Mouse (Mus musculus) cortical plate, adult 2 months (tissue): ENCODE data around the gene Lamb1.

Experiments
- CTCF ChIP-seq: fragments of 200-500 bp; IDR thresholded peaks from 2 replicates; pipeline ENCODE4 v1.5.1; 2011; ENCODE audit warnings: mild to moderate bottlenecking, control low read depth, low read length; ENCODE audit not compliant: insufficient read depth; ENCODE audit errors: extremely low read depth
- POLR2A ChIP-seq: fragments of 200-500 bp; IDR thresholded peaks from 2 replicates; pipeline ENCODE4 v1.6.1; 2011; ENCODE audit warnings: mild to moderate bottlenecking, low read length, control low read depth; ENCODE audit not compliant: insufficient read depth; ENCODE audit errors: extremely low read depth

DNA sequence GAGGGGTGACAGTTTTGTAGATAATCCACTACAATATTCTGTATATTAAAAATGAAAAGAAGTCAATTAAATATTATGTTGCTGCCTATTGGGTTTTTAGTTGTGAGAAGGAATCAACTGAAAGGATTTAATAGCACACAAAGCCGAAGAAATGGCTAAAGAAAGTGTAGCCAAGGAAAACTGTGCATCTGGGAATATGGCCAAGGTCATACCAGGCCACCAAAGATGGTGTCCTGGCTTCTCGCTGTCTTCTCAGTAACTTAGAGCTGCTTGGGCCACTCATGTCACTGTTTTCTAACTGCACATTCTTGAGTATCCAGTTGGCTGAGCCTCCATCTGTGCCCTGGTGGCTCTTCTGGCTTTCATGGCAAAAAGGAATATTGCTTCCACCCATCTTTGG is 21.0 kb upstream of the Lamb1 start:
- TF ChIP-seq POLR2A (no peak), CTCF (no peak)
